Mouse (Mus musculus) kidney, postnatal 0 days (tissue): ENCODE results near the gene Gpsm1. TPM values are rescaled to one million over a fixed set of nuclear protein-coding genes. Genes with fewer than 3 reads are reported as not detected.
A peak's percentile ranks its signal among the peaks of the same experiment; 100 is the strongest.

ENCODE experiments used
- ATAC-seq: fragments of 200-750 bp; cut with Nextera tagmentation; replicated peaks from 2 replicates; pipeline ENCODE4 v1.8.0; 2017; ENCODE audit warnings: low read depth, moderate number of reproducible peaks, moderate TSS enrichment, moderate library complexity; ENCODE audit not compliant: low FRiP score
- DNase-seq: peaks from one replicate; pipeline ENCODE4 v3.0.0-alpha.2; 2016; ENCODE audit warnings: low spot score
- H3K27ac ChIP-seq: fragments of 300-500 bp; sonication (generic); 2 replicates; pipeline ENCODE4 v1.5.1; 2014; ENCODE audit warnings: mild to moderate bottlenecking
- H3K27me3 ChIP-seq: fragments of 300-500 bp; sonication (generic); 2 replicates; pipeline ENCODE4 v1.6.1; 2014; ENCODE audit warnings: low read length, mixed read lengths; ENCODE audit not compliant: insufficient read depth
- H3K36me3 ChIP-seq: fragments of 300-500 bp; sonication (generic); 2 replicates; pipeline ENCODE4 v1.6.1; 2014; ENCODE audit warnings: low read length, mixed read lengths; ENCODE audit not compliant: insufficient read depth
- H3K4me1 ChIP-seq: fragments of 300-500 bp; sonication (generic); replicated peaks from 2 replicates; pipeline ENCODE4 v1.6.1; 2014; ENCODE audit warnings: antibody characterized with exemption, low read length, mixed read lengths; ENCODE audit not compliant: insufficient read depth
- H3K4me2 ChIP-seq: fragments of 300-500 bp; sonication (generic); 2 replicates; pipeline ENCODE4 v1.6.1; 2014; ENCODE audit warnings: mild to moderate bottlenecking, low read length, moderate library complexity, mixed read lengths
- H3K4me3 ChIP-seq: fragments of 300-500 bp; sonication (generic); replicated peaks from 2 replicates; pipeline ENCODE4 v1.5.1; 2014; ENCODE audit warnings: low read depth, low read length
- H3K9ac ChIP-seq: fragments of 300-500 bp; sonication (generic); 2 replicates; pipeline ENCODE4 v1.6.1; 2014; ENCODE audit warnings: low read depth, low read length
- H3K9me3 ChIP-seq: fragments of 300-500 bp; sonication (generic); replicated peaks from 2 replicates; pipeline ENCODE4 v1.6.1; 2016; ENCODE audit warnings: low read length, inconsistent platforms, mixed read lengths
- CTCF ChIP-seq: IDR thresholded peaks from 2 replicates; pipeline ENCODE4 v1.5.1; 2016; ENCODE audit warnings: antibody characterized with exemption, low read depth, mild to moderate bottlenecking, moderate library complexity
- WGBS: fragments of 180-500 bp; shearing (Covaris S2); extraction: QIAGEN DNeasy Blood & Tissue Kit; methylation state at CpG from one replicate; pipeline ENCODE4 v1.1.7; 2014; 5-methylcytosine and 5-hydroxymethylcytosine counted together
- polyA plus RNA-seq: library from polyadenylated mRNA; unstranded; fragments of >200 nt; fragmentation: Nextera tagmentation; extraction: Ambion mirVana; gene quantifications from 2 replicates; pipeline ENCODE4 v1.2.1, GENCODE M21; 2015

Gene Gpsm1
- polyA plus RNA-seq, 1 experiment from 2014 or later: 21.3 TPM

GRCm38 (mm10) chr2:26285804-26286203 lies 29.5 kb upstream of the Gpsm1 start:
- WGBS: 63% methylated on average over 7 of the region's 7 CpGs
- no peak for TF ChIP-seq CTCF
- Histone ChIP-seq H3K27me3 (no peaks in the 10 kb centered on the region), H3K4me3 (no peak overlapping the region), H3K9me3 (no peaks in the 10 kb centered on the region), H3K9ac (no peak overlapping the region), H3K4me1 (no peaks in the 10 kb centered on the region), H3K36me3 (no peaks in the 10 kb centered on the region), H3K27ac (no peak overlapping the region), H3K4me2 (no peak overlapping the region)
- DNase-seq (no peak), ATAC-seq (no peak)

GRCm38 (mm10) chr2:26286391-26286790 lies 28.9 kb upstream of the Gpsm1 start:
- Histone ChIP-seq H3K4me3 (no peak overlapping the region), H3K9me3 (no peaks in the 10 kb centered on the region), H3K4me2 (no peak overlapping the region), H3K4me1 (no peaks in the 10 kb centered on the region), H3K27me3 (no peaks in the 10 kb centered on the region), H3K36me3 (no peaks in the 10 kb centered on the region), H3K27ac (no peak overlapping the region), H3K9ac (no peak overlapping the region)
- DNase-seq (no peak), ATAC-seq (no peak)
- WGBS: 24% methylated on average over 7 of the region's 7 CpGs
- TF ChIP-seq CTCF: no peak

- DNase-seq (no peak), ATAC-seq (no peak)
- no peaks in the 10 kb centered on the region for H3K4me1 ChIP-seq
- no peaks in the 10 kb centered on the region for H3K9me3 ChIP-seq
- H3K4me3 ChIP-seq: no peak overlapping the region
- no peaks in the 10 kb centered on the region for H3K27me3 ChIP-seq
- WGBS: 80% methylated on average over 5 of the region's 5 CpGs
- TF ChIP-seq CTCF: no peak
- no peak overlapping the region for H3K9ac ChIP-seq
- no peak overlapping the region for H3K4me2 ChIP-seq
- no peak overlapping the region for H3K27ac ChIP-seq
- H3K36me3 ChIP-seq: no peaks in the 10 kb centered on the region
Measured at GRCm38 (mm10) chr2:26290133-26290532, 25.2 kb upstream of the Gpsm1 start.

- peaks cover 15% of the 10 kb centered on the region for H3K4me1 ChIP-seq
- H3K36me3 ChIP-seq: no peaks in the 10 kb centered on the region
- H3K4me3 ChIP-seq: no peak within 1 kb of the TSS
- 60% methylated on average over 2 of the region's 2 CpGs for WGBS
- no peak within 1 kb of the TSS for H3K4me2 ChIP-seq
- H3K9me3 ChIP-seq: no peaks in the 10 kb centered on the region
- H3K27ac ChIP-seq: no peak within 1 kb of the TSS
- no peak for ATAC-seq
- H3K27me3 ChIP-seq: no peaks in the 10 kb centered on the region
- no peak for TF ChIP-seq CTCF
- no peak for DNase-seq
- no peak within 1 kb of the TSS for H3K9ac ChIP-seq
Measured at GRCm38 (mm10) chr2:26294457-26294856, 20.9 kb upstream of the Gpsm1 start, which contains the start of gene Ccdc187. Gene Ccdc187, minus strand, starts transcription at chr2:26294557.

- H3K4me1 ChIP-seq: peaks cover 15% of the 10 kb centered on the region
- ATAC-seq (no peak), DNase-seq (peak; percentile 65)
- WGBS: 16% methylated on average over 6 of the region's 6 CpGs
- no peaks in the 10 kb centered on the region for H3K9me3 ChIP-seq
- TF ChIP-seq CTCF: no peak
- no peak overlapping the region for H3K4me2 ChIP-seq
- no peaks in the 10 kb centered on the region for H3K36me3 ChIP-seq
- no peak overlapping the region for H3K4me3 ChIP-seq
- peak overlapping the region; percentile 32; the same call in 1 of the 2 replicates for H3K9ac ChIP-seq
- peak overlapping the region; percentile 73 for H3K27ac ChIP-seq
- H3K27me3 ChIP-seq: no peaks in the 10 kb centered on the region
Measured at GRCm38 (mm10) chr2:26296606-26297195, 18.6 kb upstream of the Gpsm1 start.

GRCm38 (mm10) chr2:26298208-26298855 lies 17.0 kb upstream of the Gpsm1 start:
- peak; percentile 35; the same call in 1 of the 2 replicates for TF ChIP-seq CTCF
- Histone ChIP-seq H3K4me3 (no peak overlapping the region), H3K9ac (no peak overlapping the region), H3K27me3 (no peaks in the 10 kb centered on the region), H3K4me1 (peaks cover 15% of the 10 kb centered on the region), H3K27ac (no peak overlapping the region), H3K36me3 (no peaks in the 10 kb centered on the region), H3K9me3 (no peaks in the 10 kb centered on the region), H3K4me2 (no peak overlapping the region)
- no peak for DNase-seq
- peak; percentile 61 for ATAC-seq
- WGBS: 6% methylated on average over 10 of the region's 10 CpGs
